Mouse (Mus musculus): Measurements from ENCODE around the gene Kcnk13.

Kcnk13 gene

DNA sequence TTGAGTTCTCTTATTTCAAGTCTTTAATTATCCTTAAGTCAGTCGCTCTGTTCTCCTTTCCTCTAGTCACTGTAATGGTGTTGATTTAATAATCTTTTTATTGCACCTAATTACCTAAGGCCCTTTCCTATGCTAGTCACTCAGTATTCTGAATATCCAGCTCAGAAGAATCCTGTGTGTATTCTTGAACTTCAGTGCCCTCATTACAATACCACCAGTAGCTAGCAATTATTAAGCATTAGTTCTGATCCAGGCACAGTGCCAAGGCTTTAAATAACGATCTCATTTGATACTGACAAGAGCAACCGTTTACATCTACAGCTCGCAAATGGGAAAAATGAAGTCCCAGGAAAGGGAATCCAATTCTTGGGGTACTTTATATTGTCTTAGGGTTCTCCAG is 111.4 kb downstream of the Kcnk13 start:
- in situ Hi-C loops (cut with MboI; ENCODE audit: unreplicated experiment in 2 of 2) = no loop called here

DNA sequence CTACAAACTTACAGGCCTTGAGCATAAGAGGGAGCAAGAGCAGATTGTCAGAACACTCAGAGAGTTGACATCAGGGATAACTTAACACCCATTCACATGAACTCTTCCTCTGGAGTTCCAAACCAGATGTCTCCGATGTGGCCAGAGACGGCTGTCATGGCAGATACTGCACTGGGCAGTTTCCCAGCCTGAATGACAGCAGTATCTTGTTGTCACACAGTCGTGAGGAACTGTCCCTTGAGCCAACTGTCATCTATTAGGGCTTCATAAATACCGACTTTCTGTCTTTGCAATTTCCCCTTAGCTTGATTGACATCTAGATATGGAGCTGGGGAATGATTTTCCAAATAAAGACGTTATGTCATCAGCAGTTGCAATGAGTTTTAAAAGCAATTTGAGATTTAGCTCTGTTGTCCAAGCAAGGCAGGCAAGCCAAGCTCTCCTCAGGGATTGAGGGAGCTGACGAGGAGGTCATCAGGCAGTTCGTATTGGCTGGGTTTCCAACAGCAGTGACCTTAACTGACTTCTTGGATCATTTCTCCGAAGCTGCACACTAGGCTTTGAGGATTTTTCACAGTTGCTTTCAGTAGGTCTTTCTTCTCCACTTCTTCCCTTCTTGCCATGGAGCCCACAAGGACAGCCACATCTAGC is 115.5 kb downstream of the Kcnk13 start:
- in situ Hi-C loops (cut with MboI; ENCODE audit: unreplicated experiment in 2 of 2) = loop anchor here in 1 of 2 experiments (5.0 kb wide), 1 partner anchor 97 kb away; no protein-coding TSS in a partner anchor

DNA sequence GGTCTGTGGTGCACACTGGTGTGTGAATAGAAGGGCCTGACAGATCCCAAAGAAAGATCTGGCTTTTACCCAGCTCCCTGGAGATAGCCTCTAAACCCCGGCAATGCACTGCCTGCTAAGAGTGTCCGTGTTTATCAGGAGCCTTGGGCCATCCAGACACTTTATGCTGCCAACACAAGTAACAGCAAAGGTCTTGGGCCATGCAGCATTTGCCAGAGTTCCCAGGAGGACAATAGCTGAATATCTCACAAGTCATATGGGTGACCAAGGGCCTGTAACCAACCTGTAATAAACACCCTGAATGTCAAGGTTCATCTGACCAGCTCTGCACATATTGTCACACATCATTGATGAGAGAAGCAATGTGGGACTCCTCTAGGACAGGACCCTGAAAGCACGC is 123.7 kb downstream of the Kcnk13 start:
- in situ Hi-C loops (cut with MboI; ENCODE audit: unreplicated experiment in 2 of 2) = no loop called here

DNA sequence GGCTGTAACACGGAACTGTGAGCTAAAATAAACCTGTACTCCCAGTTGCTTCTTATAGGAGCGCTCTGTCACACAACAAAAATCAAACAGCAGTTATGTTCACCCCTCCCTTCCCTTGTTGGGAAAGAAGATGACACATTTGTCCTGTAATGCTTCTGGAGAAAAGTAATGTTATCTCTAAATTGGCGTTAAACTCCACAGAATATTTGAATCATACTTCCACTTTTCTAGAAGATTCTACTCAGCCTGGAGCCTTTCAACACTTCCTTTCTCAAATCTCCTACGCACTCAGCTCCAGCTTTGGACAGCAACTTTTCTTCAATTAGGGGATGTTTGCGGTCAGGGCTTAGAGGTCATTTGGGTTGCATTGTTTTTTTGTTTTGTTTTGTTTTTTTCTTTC is 125.0 kb downstream of the Kcnk13 start:
- in situ Hi-C loops (cut with MboI; ENCODE audit: unreplicated experiment in 2 of 2) = no loop called here

DNA sequence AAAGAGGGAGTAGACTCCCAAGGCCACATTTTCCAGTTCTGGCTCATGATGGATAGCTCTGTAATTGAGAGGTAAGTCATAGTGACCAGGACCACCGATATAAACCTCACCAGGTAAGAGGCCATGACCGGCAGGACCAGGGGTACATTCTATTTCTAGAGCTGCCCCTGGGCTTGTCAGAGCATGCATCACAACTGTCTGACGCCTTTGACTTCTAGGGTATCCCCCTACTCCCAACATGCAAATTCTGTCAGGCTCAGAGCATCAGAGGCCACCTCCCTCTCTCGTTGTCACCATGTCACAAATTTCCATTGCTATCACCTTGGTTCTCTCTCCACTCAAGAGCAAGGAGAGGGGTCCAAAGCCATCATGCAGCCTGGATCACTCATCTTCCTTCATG is 126.5 kb downstream of the Kcnk13 start:
- in situ Hi-C loops (cut with MboI; ENCODE audit: unreplicated experiment in 2 of 2) = no loop called here

DNA sequence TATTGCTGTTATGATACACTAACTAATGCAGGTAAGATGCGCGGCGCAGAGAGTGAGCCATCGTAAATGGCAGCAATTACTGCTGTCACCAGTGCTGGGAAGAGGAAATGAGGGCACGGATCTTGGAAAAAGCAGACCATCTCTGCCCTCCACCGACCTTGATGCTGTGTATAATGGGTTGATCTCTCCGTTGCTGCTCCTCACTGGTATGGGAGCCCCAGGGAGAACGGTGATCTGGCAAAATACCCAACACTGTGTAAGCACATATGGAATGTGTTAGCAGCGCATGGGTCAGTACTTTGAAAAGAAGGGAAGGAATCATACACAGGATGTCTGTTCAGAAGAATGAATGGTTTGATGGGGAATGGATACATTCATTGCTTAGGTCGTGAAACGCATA is 128.7 kb downstream of the Kcnk13 start:
- in situ Hi-C loops (cut with MboI; ENCODE audit: unreplicated experiment in 2 of 2) = no loop called here

DNA sequence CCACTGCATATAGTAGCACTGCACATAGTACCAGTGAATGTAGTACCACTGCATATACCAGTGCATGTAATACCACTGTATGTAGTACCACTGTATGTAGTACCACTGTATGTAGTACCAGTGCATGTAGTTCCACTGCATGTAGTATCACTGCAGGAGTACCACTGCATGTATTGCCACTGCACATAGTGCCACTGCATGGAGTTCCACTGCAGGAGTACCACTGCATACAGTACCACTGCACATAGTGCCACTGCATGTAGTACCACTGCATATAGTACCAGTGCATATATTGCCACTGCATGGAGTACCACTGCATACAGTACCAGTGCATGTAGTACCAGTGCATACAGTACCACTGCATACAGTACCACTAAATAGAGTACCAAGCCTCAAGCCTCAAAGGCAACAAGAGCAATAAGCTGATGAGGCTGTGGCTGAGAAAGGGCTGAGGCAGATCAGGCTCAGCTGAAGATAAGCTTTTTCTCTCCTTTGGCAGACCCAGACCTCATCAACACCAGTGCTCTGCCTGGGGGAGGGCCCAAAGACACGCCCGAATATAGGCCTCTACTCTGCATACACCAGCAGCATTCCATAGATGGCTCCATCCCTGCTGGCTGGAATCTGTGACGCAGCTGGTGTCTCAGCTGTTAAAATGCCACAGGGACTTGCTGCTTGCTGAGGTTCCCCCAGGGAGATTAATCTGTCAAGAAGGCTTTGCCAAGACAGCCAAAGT is 135.8 kb downstream of the Kcnk13 start:
- in situ Hi-C loops (cut with MboI; ENCODE audit: unreplicated experiment in 2 of 2) = loop anchor here (5.0 to 25.0 kb wide), 7 partner anchors 128 to 1425 kb away; partner anchors contain the start of genes Ptpn21 (in 2 of the 2), Efcab11 (in 1 of the 2), Tdp1 (in 1 of the 2) and Zc3h14 (in 1 of the 2)

DNA sequence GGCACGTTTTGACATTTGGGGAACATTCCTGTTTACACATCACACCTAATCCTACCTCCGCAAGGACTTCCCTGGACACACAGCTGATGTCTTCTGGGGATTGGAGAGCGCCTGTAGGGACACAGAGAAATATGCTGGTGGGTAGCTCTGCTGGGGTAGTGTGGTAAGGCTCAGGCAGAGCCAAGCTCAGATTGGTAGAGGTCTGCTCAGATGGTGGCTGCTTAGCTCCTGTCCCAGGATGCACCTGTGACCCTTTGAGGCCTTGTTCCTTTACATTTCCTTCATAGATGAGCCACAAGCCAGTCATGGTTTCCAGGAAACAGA is 136.4 kb downstream of the Kcnk13 start:
- in situ Hi-C loops (cut with MboI; ENCODE audit: unreplicated experiment in 2 of 2) = loop anchor here (5.0 to 25.0 kb wide), 7 partner anchors 128 to 1426 kb away; partner anchors contain the start of genes Ptpn21 (in 2 of the 2), Efcab11 (in 1 of the 2), Tdp1 (in 1 of the 2) and Zc3h14 (in 1 of the 2)

DNA sequence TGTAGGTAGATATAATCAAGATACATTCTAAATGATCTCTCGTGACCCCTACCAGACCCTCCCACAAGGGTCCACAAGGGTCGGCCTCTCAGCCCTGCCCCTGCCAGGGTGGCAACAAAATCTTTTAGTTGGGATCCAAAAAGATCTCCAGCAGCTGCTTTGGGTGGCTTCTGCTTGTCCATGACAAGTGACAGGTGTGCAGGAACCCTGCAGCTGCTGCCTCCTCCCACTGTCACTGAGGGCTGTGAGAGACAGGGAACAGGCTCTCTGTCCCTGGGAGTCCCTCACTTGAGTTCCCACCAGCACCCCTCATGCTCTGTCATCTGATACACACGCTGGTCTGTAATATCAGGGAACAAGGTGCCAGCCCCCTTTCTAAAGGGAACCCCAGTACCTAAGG is 137.4 kb downstream of the Kcnk13 start:
- in situ Hi-C loops (cut with MboI; ENCODE audit: unreplicated experiment in 2 of 2) = loop anchor here (5.0 to 25.0 kb wide), 7 partner anchors 129 to 1427 kb away; partner anchors contain the start of genes Ptpn21 (in 2 of the 2), Efcab11 (in 1 of the 2), Tdp1 (in 1 of the 2) and Zc3h14 (in 1 of the 2)

DNA sequence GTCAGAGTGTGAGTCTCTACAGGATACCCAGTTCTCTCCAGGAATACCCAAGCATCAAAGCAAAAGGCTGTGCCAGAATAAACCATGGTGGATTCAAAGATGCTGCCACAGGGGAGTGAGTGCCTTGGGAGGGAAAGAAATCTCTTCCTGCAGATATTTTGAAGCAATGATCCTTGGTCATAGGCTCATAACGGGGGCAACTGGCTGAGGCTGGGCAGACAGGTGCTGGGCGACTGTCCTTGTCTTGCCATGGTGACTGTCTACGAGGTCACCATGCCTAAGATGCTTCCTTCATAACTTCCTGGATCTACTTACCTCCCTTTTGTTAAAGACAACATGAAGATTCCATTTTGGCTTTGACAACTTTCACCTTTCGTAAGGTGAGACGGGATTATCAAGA is 140.2 kb downstream of the Kcnk13 start:
- in situ Hi-C loops (cut with MboI; ENCODE audit: unreplicated experiment in 2 of 2) = loop anchor here (5.0 to 25.0 kb wide), 7 partner anchors 132 to 1430 kb away; partner anchors contain the start of genes Ptpn21 (in 2 of the 2), Efcab11 (in 1 of the 2), Tdp1 (in 1 of the 2) and Zc3h14 (in 1 of the 2)

DNA sequence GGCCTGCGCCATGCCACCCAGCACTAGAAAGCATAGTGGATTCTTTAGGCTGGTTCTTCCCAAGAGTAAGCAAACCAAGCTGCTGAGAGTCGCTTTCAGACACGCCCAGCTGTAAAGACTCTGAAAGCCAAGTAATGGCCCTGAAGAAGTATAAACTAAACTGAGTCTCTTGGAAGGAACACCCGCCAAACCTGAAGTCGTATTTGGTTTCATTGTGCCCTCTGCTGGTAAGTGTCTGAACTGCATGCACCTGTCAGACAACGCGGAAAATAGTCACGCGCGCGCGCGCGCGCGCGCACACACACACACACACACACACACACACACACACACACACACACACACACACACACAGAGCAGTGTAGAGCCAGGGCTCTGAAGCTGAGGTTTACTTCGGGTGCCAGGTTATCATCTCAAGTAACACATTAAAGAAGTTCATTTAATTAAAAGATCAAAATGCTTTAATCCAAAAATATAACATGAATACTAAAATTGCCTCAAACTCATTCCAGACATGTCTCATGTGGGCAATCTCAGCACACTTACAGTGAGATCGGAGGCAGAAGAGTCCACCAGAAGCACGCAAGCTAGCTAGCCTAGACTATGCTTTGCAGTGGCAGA is 142.1 kb downstream of the Kcnk13 start:
- in situ Hi-C loops (cut with MboI; ENCODE audit: unreplicated experiment in 2 of 2) = loop anchor here (5.0 to 25.0 kb wide), 8 partner anchors 134 to 1432 kb away; partner anchors contain the start of genes Ptpn21 (in 2 of the 2), Efcab11 (in 1 of the 2), Tdp1 (in 1 of the 2) and Zc3h14 (in 1 of the 2)

DNA sequence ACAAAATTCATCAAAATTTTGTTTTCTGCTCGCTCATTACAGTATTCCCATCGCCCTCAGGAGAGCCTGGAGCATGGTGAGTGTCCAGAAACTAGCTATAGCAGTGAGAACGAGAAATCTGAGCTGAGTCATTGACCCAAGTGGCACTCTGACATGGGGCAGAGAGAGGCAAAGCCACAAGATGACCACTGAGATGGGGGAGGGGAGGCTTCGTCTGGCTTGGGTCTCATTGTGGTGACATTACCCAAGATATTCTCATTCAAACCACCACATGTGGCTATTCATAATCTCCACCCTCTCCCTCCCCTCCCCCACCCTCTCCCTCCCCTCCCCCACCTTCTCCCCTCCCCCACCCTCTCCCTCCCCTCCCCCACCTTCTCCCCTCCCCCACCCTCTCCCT is 143.1 kb downstream of the Kcnk13 start:
- in situ Hi-C loops (cut with MboI; ENCODE audit: unreplicated experiment in 2 of 2) = loop anchor here (5.0 to 25.0 kb wide), 8 partner anchors 135 to 1433 kb away; partner anchors contain the start of genes Ptpn21 (in 2 of the 2), Efcab11 (in 1 of the 2), Tdp1 (in 1 of the 2) and Zc3h14 (in 1 of the 2)

DNA sequence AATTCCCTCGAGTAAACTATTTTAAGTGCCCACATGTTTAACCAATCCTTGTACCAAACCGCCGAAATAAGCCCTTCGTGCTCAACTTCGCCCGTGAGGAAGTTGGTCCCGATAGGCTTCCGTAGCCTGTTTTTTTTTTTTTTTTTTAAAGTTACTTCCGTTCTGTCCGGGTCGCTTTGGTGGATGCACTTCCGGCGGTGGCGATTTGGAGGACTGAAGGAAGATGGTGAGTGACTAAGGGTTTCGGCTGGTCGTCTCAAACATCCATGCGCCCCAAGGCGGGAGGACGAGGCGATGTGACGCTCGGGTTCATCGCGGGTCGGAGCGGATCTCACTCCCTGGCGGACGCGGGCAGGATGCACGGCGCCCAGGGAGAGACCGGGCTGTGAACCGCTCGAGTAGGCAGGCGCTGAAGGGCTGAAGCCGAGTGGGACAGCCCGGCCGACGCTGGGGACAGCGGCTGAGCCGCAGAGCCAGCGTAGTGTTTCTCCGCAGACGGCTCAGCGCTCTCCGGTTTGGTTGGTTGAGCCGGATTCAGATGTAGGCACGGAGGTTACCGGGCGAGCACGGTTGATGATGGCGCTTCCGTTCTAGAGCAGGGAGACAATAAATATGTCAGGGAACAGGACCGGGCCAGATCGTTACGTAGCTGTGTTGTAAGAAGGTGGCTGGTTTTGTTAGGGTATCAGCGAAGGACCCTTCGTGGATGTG is 145.8 kb downstream of the Kcnk13 start, which contains the start of gene Psmc1:
Psmc1 (plus strand) TSS at position 169 of the 711 bp plus-strand sequence.
- in situ Hi-C loops (cut with MboI; ENCODE audit: unreplicated experiment in 2 of 2) = loop anchor here (5.0 to 25.0 kb wide), 8 partner anchors 138 to 1435 kb away; partner anchors contain the start of genes Ptpn21 (in 2 of the 2), Efcab11 (in 1 of the 2), Tdp1 (in 1 of the 2) and Zc3h14 (in 1 of the 2)
